Mouse (Mus musculus): ENCODE measurements around the gene Rhbdl1. TPM values are rescaled to one million over a fixed set of nuclear protein-coding genes. Genes with fewer than 3 reads are reported as not detected.

Gene Rhbdl1
- polyA plus RNA-seq, 1 experiment from 2014 or later = 0.48 TPM

DNA sequence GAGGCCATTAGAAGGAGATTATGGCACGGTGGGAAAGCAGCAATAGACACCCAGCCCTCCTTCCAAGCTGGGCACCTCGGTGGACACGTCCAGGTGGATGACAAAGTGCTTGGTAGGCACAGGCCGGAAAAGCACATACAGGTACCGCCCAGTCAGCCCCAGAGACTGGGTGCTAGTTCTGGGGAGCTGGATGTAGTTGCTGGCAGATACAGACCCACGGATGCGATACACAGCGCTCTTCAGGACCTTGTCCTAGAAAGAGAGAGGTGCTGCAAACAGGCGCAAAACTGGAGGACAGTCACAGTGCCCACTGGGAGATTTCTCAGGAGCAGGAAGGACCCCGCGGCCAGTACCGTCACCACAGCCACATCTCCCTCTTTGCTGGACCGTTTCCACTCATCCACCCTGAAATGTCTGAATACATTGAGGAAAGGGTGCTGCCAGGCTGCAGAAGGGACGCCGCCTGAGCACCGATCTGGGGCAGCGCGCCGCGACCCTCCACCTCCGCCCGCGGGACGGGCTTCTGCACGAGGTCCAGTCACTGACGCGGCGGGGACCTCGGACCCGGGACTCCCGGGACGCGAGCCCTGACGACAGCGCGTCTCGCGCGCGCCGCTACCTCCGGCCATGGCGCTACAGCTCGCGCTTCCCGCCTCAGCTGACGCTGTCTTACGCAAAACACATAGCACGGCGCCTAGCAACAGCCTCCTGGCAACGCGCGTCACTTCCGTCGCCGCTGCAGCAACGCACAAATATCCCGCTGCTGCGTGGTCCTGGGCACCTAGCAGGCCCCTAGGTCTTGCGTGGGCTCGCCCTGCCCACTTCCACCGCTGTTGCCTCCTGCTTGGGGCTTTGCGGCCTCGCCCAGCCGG lies 24.0 kb upstream of the Rhbdl1 start, which contains the start of gene Wdr90:
Gene Wdr90, minus strand, starts transcription at position 670 of the 872 bp plus-strand sequence.
- WGBS (ENCODE audit: insufficient replicate concordance) = 4% methylated on average over 65 of the region's 65 CpGs
- Histone ChIP-seq H3K36me3 (replicated peaks) (peaks cover 20% of the 10 kb centered on the region), H3K4me1 (replicated peaks) (peaks cover 39% of the 10 kb centered on the region), H3K27me3 (no peaks in the 10 kb centered on the region), H3K27ac (replicated peaks) (peak within 1 kb of the TSS; percentile 68), H3K4me2 (peak within 1 kb of the TSS; percentile 98), H3K4me3 (replicated peaks) (peak within 1 kb of the TSS; percentile 80), H3K9me3 (replicated peaks) (no peaks in the 10 kb centered on the region), H3K9ac (peak within 1 kb of the TSS; percentile 75)
- peak; percentile 85 for ATAC-seq (ENCODE audit: insufficient read depth)

DNA sequence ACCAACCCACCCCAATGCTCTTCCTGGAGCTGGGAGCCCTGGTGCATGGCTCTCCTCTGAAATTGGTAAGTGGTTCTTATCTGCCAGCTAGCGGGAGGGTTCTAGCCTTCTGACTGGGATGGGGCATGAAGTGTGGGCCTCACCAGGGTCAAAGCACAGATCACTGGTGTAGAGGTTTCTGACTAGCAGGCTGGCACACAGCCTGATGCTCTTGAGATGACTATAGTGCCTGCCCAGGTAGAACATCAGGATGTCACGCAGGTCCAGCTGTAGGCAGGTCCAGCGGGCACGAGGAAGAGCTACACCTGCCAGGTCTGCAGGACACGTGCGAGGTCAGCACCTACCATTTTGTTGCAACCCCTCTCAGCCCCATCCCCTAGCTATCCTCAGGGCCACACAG lies 23.1 kb upstream of the Rhbdl1 start:
- Histone ChIP-seq H3K4me2 (peak overlapping the region; percentile 98), H3K9ac (peak overlapping the region; percentile 75; the same call in 1 of the 2 replicates), H3K4me1 (replicated peaks) (peaks cover 36% of the 10 kb centered on the region), H3K9me3 (replicated peaks) (no peaks in the 10 kb centered on the region), H3K4me3 (replicated peaks) (peak overlapping the region; percentile 80), H3K36me3 (replicated peaks) (peaks cover 22% of the 10 kb centered on the region), H3K27ac (replicated peaks) (no peak overlapping the region), H3K27me3 (no peaks in the 10 kb centered on the region)
- 80% methylated on average over 6 of the region's 6 CpGs for WGBS (ENCODE audit: insufficient replicate concordance)
- ATAC-seq (ENCODE audit: insufficient read depth) = no peak

DNA sequence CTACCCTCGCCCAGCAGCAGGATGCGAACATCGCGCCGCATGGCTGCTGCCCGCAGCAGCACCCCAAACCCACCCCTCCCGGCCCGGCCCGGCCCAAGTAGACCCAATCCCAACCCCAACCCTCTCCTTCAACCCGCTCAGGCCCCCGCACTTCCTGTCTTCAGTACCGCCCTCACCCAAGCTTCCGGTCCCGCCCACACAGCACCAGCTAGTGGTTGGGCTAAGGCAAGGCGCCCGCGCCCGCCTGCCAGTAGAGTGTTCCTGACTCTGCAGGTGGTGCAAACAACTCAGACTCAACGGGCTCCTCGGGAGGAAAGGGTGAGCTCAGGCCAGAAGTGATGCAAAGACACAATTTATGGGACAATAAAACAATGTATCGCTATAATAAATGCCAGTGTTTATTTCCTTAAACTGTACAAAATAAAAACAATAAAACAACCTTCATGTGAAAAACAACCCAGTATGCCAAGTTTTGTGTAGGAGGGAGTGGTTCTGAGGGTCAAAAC lies 7.4 kb upstream of the Rhbdl1 start, which contains the start of gene Rhot2:
Gene Rhot2, minus strand, starts transcription at position 456 of the 506 bp plus-strand sequence.
- ATAC-seq (ENCODE audit: insufficient read depth) = peak; percentile 89
- WGBS (ENCODE audit: insufficient replicate concordance) = 1% methylated on average over 21 of the region's 21 CpGs
- Histone ChIP-seq H3K27me3 (no peaks in the 10 kb centered on the region), H3K4me3 (replicated peaks) (peak within 1 kb of the TSS; percentile 93), H3K4me2 (peak within 1 kb of the TSS; percentile 88), H3K9me3 (replicated peaks) (no peaks in the 10 kb centered on the region), H3K4me1 (replicated peaks) (peaks cover 47% of the 10 kb centered on the region), H3K27ac (replicated peaks) (peak within 1 kb of the TSS; percentile 90), H3K9ac (peak within 1 kb of the TSS; percentile 85), H3K36me3 (replicated peaks) (peaks cover 66% of the 10 kb centered on the region)

DNA sequence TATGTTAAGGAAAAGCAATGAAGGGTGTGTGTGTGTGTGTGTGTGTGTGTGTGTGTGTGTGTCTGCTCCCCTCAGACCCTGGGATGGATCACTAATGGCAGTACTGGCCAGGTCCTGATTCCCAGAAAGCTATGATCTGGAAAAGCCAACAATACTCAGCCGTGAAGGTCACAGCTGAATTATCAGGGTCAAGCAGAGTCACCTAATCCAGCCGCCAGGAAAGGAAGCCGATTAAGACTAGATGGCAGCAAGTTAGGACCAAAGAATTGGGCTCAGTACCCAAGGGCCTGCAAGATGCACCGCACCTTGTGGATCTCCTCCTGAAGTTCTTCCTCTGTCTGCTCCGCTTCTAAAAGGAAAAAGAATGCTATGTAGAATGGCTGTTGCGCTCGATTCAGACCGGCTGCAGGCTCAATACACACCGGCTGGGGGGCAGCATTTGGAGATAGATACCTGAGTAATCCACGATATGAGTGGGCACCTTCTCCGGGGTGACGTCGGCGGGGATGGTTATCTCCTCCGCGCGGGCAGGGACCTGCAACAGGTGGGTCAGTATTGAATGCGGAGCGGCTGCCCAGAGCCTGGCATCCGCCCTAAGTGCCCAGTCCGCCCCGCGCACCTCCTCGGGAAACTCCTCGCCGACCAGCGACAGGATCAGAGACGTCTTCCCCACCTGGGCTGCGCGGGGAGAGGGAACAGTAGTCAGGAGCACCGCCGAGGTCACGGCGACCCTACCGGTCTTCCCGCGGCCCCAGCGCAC lies 6.7 kb upstream of the Rhbdl1 start:
- H3K36me3 ChIP-seq (replicated peaks) = peaks cover 69% of the 10 kb centered on the region
- WGBS (ENCODE audit: insufficient replicate concordance) = 2% methylated on average over 38 of the region's 38 CpGs
- no peaks in the 10 kb centered on the region for H3K9me3 ChIP-seq (replicated peaks)
- H3K4me2 ChIP-seq = peak overlapping the region; percentile 88
- H3K27me3 ChIP-seq = no peaks in the 10 kb centered on the region
- H3K27ac ChIP-seq (replicated peaks) = peak overlapping the region; percentile 90
- H3K4me1 ChIP-seq (replicated peaks) = peaks cover 53% of the 10 kb centered on the region
- peak; percentile 51 for ATAC-seq (ENCODE audit: insufficient read depth)
- peak overlapping the region; percentile 85 for H3K9ac ChIP-seq
- peak overlapping the region; percentile 93 for H3K4me3 ChIP-seq (replicated peaks)

DNA sequence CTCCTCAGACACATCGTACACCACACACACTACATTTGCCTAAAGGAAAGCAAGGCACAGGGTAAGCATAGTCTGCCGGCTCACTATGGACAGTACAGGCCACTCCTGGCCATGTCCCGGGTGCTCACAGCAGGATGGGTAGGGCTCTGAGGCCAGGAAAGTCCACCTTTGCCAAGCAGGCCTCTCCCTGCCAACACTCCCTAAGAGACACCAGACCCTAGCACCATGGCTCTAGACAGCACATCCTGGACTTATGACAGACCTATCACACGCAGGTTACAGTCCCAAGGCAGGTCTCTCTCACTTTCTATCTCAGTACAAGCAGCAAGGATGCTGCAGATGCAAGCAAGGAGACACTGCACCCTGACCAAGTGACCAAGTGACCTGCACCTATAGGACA lies 6.0 kb upstream of the Rhbdl1 start:
- 80% methylated on average over 4 of the region's 4 CpGs for WGBS (ENCODE audit: insufficient replicate concordance)
- peaks cover 57% of the 10 kb centered on the region for H3K4me1 ChIP-seq (replicated peaks)
- H3K27me3 ChIP-seq = no peaks in the 10 kb centered on the region
- peaks cover 68% of the 10 kb centered on the region for H3K36me3 ChIP-seq (replicated peaks)
- peak overlapping the region; percentile 85 for H3K9ac ChIP-seq
- peak overlapping the region; percentile 88 for H3K4me2 ChIP-seq
- no peaks in the 10 kb centered on the region for H3K9me3 ChIP-seq (replicated peaks)
- H3K4me3 ChIP-seq (replicated peaks) = peak overlapping the region; percentile 93
- H3K27ac ChIP-seq (replicated peaks) = peak overlapping the region; percentile 90
- ATAC-seq (ENCODE audit: insufficient read depth) = no peak

DNA sequence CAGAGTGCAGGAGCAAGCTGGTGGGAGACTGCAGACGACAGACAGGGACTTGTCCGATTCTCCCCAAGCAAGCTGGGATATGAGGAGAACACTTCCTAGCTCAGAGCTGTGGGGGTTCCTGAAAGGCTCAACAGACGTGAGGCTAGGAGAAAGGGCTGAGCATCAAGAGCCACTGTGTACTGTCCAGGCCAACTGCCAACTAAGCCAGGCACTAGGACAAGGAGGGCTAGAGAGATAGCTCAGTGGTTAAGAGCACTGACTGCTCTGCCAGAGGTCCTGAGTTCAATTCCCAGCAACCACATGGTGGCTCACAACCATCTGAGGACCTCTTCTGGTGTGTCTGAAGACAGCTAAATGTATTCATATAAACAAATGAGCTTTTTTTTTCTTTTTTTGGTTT lies 5.4 kb upstream of the Rhbdl1 start:
- peaks cover 63% of the 10 kb centered on the region for H3K4me1 ChIP-seq (replicated peaks)
- peak overlapping the region; percentile 88; the same call in 1 of the 2 replicates for H3K4me2 ChIP-seq
- H3K27ac ChIP-seq (replicated peaks) = no peak overlapping the region
- peaks cover 69% of the 10 kb centered on the region for H3K36me3 ChIP-seq (replicated peaks)
- no peak overlapping the region for H3K9ac ChIP-seq
- H3K9me3 ChIP-seq (replicated peaks) = no peaks in the 10 kb centered on the region
- no peak for ATAC-seq (ENCODE audit: insufficient read depth)
- 79% methylated on average over 3 of the region's 3 CpGs for WGBS (ENCODE audit: insufficient replicate concordance)
- H3K4me3 ChIP-seq (replicated peaks) = no peak overlapping the region
- H3K27me3 ChIP-seq = no peaks in the 10 kb centered on the region

DNA sequence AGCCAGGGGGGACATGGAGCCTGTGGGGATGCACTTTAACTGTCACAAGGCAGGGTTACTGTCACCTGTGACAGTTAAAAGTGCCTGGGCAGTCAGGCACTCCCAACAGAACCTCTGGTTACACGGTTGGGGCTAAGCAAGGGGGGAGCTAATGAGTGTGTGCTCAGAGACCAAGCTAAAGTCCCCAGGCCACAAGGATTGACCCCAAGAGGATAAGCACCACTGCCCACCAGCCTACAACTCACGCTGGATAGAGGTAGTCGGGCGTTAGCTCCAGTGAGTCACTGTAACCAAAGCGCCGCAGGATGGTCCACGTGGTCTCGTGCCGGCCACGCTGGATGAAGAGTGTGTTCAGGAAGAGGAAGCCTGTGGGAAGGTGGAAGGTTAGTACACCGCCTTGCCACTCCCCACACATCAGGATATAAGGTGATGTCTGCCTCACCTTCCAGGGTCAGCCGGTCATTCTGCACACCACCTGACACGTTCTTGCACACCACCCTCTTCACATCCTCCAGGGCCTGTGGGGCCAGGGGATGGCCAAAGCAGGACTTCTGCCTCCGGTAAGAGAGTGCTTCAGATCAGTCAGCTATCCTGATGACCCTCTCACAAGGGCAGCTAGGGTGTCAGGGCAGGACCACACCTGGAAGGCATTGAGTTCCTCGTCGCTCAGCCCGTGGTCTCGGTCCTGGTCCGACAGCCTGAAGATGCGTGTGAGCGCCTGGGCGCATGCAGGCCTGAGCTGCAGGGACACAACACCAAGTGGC lies 4.2 kb upstream of the Rhbdl1 start, which contains the start of gene Gm20683:
Gene Gm20683, minus strand, starts transcription at position 647 of the 764 bp plus-strand sequence.
- Histone ChIP-seq H3K27me3 (no peaks in the 10 kb centered on the region), H3K9me3 (replicated peaks) (no peaks in the 10 kb centered on the region), H3K36me3 (replicated peaks) (peaks cover 72% of the 10 kb centered on the region), H3K4me2 (peak within 1 kb of the TSS; percentile 88; the same call in 1 of the 2 replicates), H3K4me1 (replicated peaks) (peaks cover 75% of the 10 kb centered on the region), H3K27ac (replicated peaks) (no peak within 1 kb of the TSS), H3K9ac (no peak within 1 kb of the TSS), H3K4me3 (replicated peaks) (no peak within 1 kb of the TSS)
- 89% methylated on average over 22 of the region's 22 CpGs for WGBS (ENCODE audit: insufficient replicate concordance)
- no peak for ATAC-seq (ENCODE audit: insufficient read depth)

DNA sequence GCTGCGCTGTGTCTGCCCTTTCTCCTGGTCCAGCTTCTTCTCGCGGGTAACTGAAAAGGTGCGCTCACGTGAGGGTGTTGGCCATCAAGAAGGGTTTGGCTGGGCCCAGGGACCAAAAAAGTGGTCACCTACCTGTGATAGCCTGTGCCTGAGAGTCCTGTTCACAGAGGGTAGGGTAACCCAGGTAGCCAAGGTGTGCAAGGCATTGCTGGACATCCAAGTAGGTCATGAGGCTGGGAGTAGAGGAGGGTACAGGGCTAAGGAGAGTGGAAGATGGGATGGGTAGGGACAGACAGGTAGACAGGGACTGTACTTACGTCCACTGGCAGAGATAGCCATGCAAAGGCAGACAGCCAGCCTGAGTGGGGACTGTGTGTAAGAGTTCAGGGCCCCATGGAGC lies 3.4 kb upstream of the Rhbdl1 start:
- no peak for ATAC-seq (ENCODE audit: insufficient read depth)
- 86% methylated on average over 6 of the region's 6 CpGs for WGBS (ENCODE audit: insufficient replicate concordance)
- Histone ChIP-seq H3K27ac (replicated peaks) (no peak overlapping the region), H3K4me1 (replicated peaks) (peaks cover 82% of the 10 kb centered on the region), H3K4me3 (replicated peaks) (no peak overlapping the region), H3K4me2 (no peak overlapping the region), H3K27me3 (no peaks in the 10 kb centered on the region), H3K36me3 (replicated peaks) (peaks cover 66% of the 10 kb centered on the region), H3K9me3 (replicated peaks) (no peaks in the 10 kb centered on the region), H3K9ac (no peak overlapping the region)

DNA sequence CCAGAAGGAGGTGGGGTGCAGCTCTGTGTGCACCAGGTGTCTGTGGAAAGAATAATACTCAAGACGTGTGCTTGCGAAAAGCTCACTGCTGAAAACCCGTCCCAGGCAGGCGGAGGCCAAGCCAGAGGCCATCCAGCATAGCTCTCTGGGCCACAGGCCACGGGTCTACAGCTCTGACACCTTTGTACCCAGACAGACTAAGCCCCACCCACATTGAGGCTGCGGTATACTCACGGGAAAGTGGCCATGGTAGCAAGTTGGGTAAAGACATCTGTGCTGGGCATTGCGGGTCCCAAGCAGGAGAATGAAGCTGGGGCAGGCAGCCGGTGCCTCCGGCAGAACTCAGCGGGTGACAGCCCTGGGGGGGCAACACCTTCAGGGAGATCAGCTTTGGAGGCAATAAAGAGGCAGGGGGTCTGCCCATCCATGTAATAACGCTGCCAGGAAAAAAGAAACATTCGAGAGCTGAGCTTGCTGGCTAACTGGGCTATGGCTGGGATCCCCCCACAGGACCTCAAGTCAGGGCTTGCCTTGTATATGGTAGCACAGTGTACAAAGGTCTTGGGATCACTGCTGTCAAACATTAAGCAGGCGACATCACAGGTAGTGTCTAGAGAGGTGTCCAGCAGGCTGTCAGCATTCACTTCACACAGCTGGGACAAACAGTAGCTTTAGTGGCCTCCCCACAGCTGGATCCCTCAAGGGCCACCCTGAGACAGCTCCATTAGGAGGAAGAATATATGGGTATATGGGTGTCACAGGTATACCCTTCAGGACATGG lies 2.5 kb upstream of the Rhbdl1 start:
- ATAC-seq (ENCODE audit: insufficient read depth) = peak; percentile 27; the same call in 1 of the 2 replicates
- peaks cover 82% of the 10 kb centered on the region for H3K4me1 ChIP-seq (replicated peaks)
- H3K4me2 ChIP-seq = no peak overlapping the region
- no peak overlapping the region for H3K9ac ChIP-seq
- H3K9me3 ChIP-seq (replicated peaks) = no peaks in the 10 kb centered on the region
- peak overlapping the region; percentile 61 for H3K27ac ChIP-seq (replicated peaks)
- no peaks in the 10 kb centered on the region for H3K27me3 ChIP-seq
- 77% methylated on average over 14 of the region's 14 CpGs for WGBS (ENCODE audit: insufficient replicate concordance)
- H3K4me3 ChIP-seq (replicated peaks) = no peak overlapping the region
- H3K36me3 ChIP-seq (replicated peaks) = peaks cover 64% of the 10 kb centered on the region

DNA sequence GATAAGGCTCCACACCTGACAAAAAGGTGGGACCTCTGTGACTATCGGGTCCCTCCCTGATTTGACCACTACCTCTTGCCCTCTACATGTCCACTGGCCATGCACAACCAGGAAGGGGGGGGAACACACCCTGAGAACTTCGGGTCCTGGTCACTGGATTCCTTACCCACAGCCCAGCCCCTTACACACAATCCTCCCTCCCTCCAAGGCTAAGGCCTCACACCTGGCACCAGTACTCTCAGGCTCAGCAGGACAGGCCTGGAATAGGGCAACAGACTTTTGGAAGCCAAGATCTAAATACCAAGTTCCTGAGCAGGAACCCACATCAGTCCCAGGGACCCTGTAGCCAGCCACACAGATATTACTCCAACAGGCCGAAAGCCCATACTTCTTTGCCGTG lies 1.8 kb upstream of the Rhbdl1 start:
- Histone ChIP-seq H3K4me1 (replicated peaks) (peaks cover 86% of the 10 kb centered on the region), H3K27ac (replicated peaks) (peak overlapping the region; percentile 61; the same call in 1 of the 2 replicates), H3K9ac (no peak overlapping the region), H3K9me3 (replicated peaks) (no peaks in the 10 kb centered on the region), H3K4me2 (no peak overlapping the region), H3K4me3 (replicated peaks) (no peak overlapping the region), H3K27me3 (no peaks in the 10 kb centered on the region), H3K36me3 (replicated peaks) (peaks cover 64% of the 10 kb centered on the region)
- no peak for ATAC-seq (ENCODE audit: insufficient read depth)
- 68% methylated on average over 4 of the region's 4 CpGs for WGBS (ENCODE audit: insufficient replicate concordance)

Data from liver, embryonic 15.5 days (tissue).